Mouse (Mus musculus) B cell, adult 67 days (primary cell): ENCODE data around the gene Canx. TPM values are rescaled to one million over a fixed set of nuclear protein-coding genes. Genes with fewer than 3 reads are reported as not detected.

Experiments
- total RNA-seq, 2 experiments: library from RNA; stranded (reverse); gene quantifications; 4 replicates each; pipeline ENCODE4 v1.2.4; 2023

Canx gene
- 100 to 1,000 TPM; 220 to 234 TPM for total RNA-seq

GRCm38 (mm10) chr11:50325496-50326301 lies at the start of gene Canx:
Gene Canx (minus strand): TSS chr11:50325673.

DNA sequence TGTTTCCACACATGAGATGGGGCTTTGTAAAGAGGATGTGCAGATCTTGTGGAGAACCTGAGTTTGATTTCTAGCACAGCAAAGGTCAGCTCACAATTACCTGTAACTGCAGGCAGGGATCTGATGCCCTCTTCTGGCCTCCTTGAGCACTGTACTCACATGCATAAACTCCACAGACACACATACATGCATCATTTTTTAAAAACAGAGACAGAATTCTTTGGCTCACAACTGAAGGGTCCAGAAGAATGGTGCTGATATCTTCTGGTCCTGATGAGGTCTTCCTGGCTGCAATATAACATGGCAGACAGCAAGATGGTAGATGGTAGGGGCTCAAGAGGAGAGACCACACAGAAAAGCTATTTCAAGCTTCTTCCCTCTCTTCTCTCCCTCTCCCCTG lies 28.7 kb upstream of the Canx start, which contains the start of gene Cby3:
Cby3 (plus strand) TSS at position 301 of the 400 bp plus-strand sequence.

GRCm38 (mm10) chr11:50292190-50292855 lies 33.1 kb downstream of the Canx start, which contains the start of gene Maml1:
Gene Maml1 (minus strand): TSS chr11:50292311.

Other genes with a start within 250 kb of the Canx start
- gene Tbc1d9b, start 194.3 kb downstream of the Canx start, total RNA-seq, result 10 to 100 TPM; 55.1 to 81.9 TPM
- gene Mrnip, start 151.2 kb downstream of the Canx start, total RNA-seq, result 1 to 10 TPM; 4.1 to 6.3 TPM
- gene Sqstm1, start 114.8 kb downstream of the Canx start, total RNA-seq, result 100 to 1,000 TPM; 406 to 500 TPM
- 1 to 10 TPM; 5.6 to 9.7 TPM for gene Mgat4b, start 114.8 kb downstream of the Canx start, total RNA-seq
- not detected for gene Ltc4s, start 87.1 kb downstream of the Canx start, total RNA-seq
- 10 to 100 TPM; 42.3 to 45.4 TPM for gene Maml1, start 33.4 kb downstream of the Canx start, total RNA-seq
- gene Cby3, start 28.8 kb upstream of the Canx start, total RNA-seq, result not detected
- 1,000 to 10,000 TPM; 1,113 to 1,181 TPM for gene Hnrnph1, start 51.3 kb upstream of the Canx start, total RNA-seq
- gene Rufy1, start 105.5 kb upstream of the Canx start, total RNA-seq, result 10 to 100 TPM; 56.2 to 56.9 TPM